Mouse (Mus musculus): ENCODE data around the gene Vmn2r39.
"Not testable (repeated sequence)": the region's sequence is repeated elsewhere in the genome, so short reads cannot be mapped to it uniquely, and the experiment has no call there.

The Vmn2r39 gene

DNA sequence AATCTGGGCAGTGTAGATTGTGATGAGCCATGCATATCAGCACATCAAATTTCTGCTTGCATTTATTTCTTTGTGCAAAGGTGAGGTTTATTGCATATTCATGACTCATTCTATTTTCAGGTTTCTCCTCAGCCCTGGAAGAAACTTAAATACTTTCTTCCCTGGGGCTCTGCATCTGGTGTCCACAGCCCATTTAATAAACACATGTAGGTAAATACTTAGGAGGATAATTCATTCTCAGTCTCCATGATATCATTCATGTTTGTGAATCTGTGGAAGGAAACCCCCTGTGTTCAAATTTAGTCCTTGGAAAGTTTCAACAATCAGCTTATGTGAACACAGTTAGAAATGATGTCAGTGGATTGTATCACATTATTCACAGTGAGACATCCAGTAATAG, at the start of gene Vmn2r39:
TSS of gene Vmn2r39 (minus strand) at position 101 of the 400 bp plus-strand sequence.
- DNase-seq, result not testable (repeated sequence)

DNA sequence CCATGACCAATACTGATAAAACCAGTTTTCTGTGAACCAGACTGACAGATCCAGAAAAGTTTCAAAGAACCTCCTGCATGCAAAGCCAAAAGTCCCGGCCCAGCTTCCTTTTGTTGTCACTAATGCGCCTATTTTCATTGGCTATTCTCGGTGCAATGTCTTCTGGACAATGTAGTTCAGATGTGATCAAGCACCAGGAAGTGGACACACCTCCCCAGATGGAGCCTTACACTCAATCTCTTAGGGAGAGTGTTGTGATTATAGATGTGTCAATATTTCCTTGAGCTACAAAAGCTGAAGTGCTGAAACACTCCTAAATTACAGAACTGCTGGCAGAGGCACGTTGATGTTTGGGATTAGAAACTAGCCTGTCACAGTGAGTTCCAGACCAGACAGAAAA, 34.8 kb upstream of the Vmn2r39 start:
- not testable (repeated sequence) for DNase-seq
